Mouse (Mus musculus) neural tube, embryonic 15.5 days (tissue): ENCODE results near the gene Rad50. TPM values are rescaled to one million over a fixed set of nuclear protein-coding genes. Genes with fewer than 3 reads are reported as not detected.

Experiments used
- ATAC-seq: fragments of 200-750 bp; cut with Nextera tagmentation; 2 replicates; pipeline ENCODE4 v1.8.0; 2017; ENCODE audit warnings: mild to moderate bottlenecking, moderate TSS enrichment, moderate library complexity; ENCODE audit not compliant: low FRiP score
- H3K27ac ChIP-seq: fragments of 300-500 bp; sonication (generic); replicated peaks from 2 replicates; pipeline ENCODE4 v1.5.1; 2015; ENCODE audit warnings: mild to moderate bottlenecking, inconsistent platforms
- H3K27me3 ChIP-seq: fragments of 300-500 bp; sonication (generic); replicated peaks from 2 replicates; pipeline ENCODE4 v1.6.1; 2015; ENCODE audit warnings: inconsistent platforms
- H3K36me3 ChIP-seq: fragments of 300-500 bp; sonication (generic); 2 replicates; pipeline ENCODE4 v1.6.1; 2015; ENCODE audit warnings: inconsistent platforms
- H3K4me1 ChIP-seq: fragments of 300-500 bp; sonication (generic); 2 replicates; pipeline ENCODE4 v1.6.1; 2015; ENCODE audit warnings: inconsistent platforms
- H3K4me2 ChIP-seq: fragments of 300-500 bp; sonication (generic); 2 replicates; pipeline ENCODE4 v1.6.1; 2015; ENCODE audit warnings: inconsistent platforms, mild to moderate bottlenecking, moderate library complexity
- H3K4me3 ChIP-seq: fragments of 300-500 bp; sonication (generic); replicated peaks from 2 replicates; pipeline ENCODE4 v1.5.1; 2015; ENCODE audit warnings: mild to moderate bottlenecking, inconsistent platforms
- H3K9ac ChIP-seq: fragments of 300-500 bp; sonication (generic); replicated peaks from 2 replicates; pipeline ENCODE4 v1.6.1; 2015; ENCODE audit warnings: mild to moderate bottlenecking, inconsistent platforms
- H3K9me3 ChIP-seq: fragments of 300-500 bp; sonication (generic); replicated peaks from 2 replicates; pipeline ENCODE4 v1.6.1; 2016; ENCODE audit warnings: inconsistent platforms
- WGBS: fragments of 180-500 bp; shearing (Covaris S2); methylation state at CpG from one replicate; pipeline ENCODE4 v1.1.7; 2015; ENCODE audit warnings: mixed read lengths; 5-methylcytosine and 5-hydroxymethylcytosine counted together
- polyA plus RNA-seq: library from polyadenylated mRNA; unstranded; fragments of >200 nt; fragmentation: Nextera tagmentation; extraction: Ambion mirVana; gene quantifications from 2 replicates; pipeline ENCODE4 v1.2.1, GENCODE M21; 2015

The Rad50 gene
- polyA plus RNA-seq, 1 experiment from 2014 or later, result 12.1 TPM

- Histone ChIP-seq H3K9me3 (no peaks in the 10 kb centered on the region), H3K4me1 (no peaks in the 10 kb centered on the region), H3K36me3 (peaks cover 37% of the 10 kb centered on the region), H3K9ac (no peak overlapping the region), H3K27me3 (no peaks in the 10 kb centered on the region), H3K4me2 (no peak overlapping the region), H3K27ac (no peak overlapping the region), H3K4me3 (no peak overlapping the region)
- no peak for ATAC-seq
- 96% methylated on average over 4 of the region's 4 CpGs for WGBS
These were observed 55.7 kb downstream of the Rad50 start for GRCm38 (mm10) chr11:53651441-53651840.

GRCm38 (mm10) chr11:53644017-53644416 is 63.1 kb downstream of the Rad50 start:
- H3K4me2 ChIP-seq, result no peak overlapping the region

GRCm38 (mm10) chr11:53642744-53643279 is 64.3 kb downstream of the Rad50 start:
- H3K9me3 ChIP-seq, result no peaks in the 10 kb centered on the region
- H3K27ac ChIP-seq, result no peak overlapping the region
- H3K4me1 ChIP-seq, result no peaks in the 10 kb centered on the region
- H3K4me2 ChIP-seq, result no peak overlapping the region
- H3K9ac ChIP-seq, result no peak overlapping the region
- no peak overlapping the region for H3K4me3 ChIP-seq
- peaks cover 1% of the 10 kb centered on the region for H3K27me3 ChIP-seq
- WGBS, result 83% methylated on average over 12 of the region's 12 CpGs
- no peaks in the 10 kb centered on the region for H3K36me3 ChIP-seq
- no peak for ATAC-seq

More at GRCm38 (mm10) chr11:53644017-53644416, 63.1 kb downstream of the Rad50 start:
- no peak overlapping the region for H3K9ac ChIP-seq
- H3K9me3 ChIP-seq, result no peaks in the 10 kb centered on the region
- no peak overlapping the region for H3K4me3 ChIP-seq
- H3K4me1 ChIP-seq, result no peaks in the 10 kb centered on the region
- H3K27me3 ChIP-seq, result no peaks in the 10 kb centered on the region
- WGBS, result 75% methylated on average over 5 of the region's 5 CpGs
- H3K27ac ChIP-seq, result no peak overlapping the region
- ATAC-seq, result no peak
- no peaks in the 10 kb centered on the region for H3K36me3 ChIP-seq

- no peak overlapping the region for H3K4me2 ChIP-seq
- 80% methylated on average over 10 of the region's 10 CpGs for WGBS
- H3K9ac ChIP-seq, result no peak overlapping the region
- no peak overlapping the region for H3K27ac ChIP-seq
- H3K36me3 ChIP-seq, result no peaks in the 10 kb centered on the region
- H3K27me3 ChIP-seq, result peaks cover 25% of the 10 kb centered on the region
- H3K4me1 ChIP-seq, result peaks cover 16% of the 10 kb centered on the region
- H3K9me3 ChIP-seq, result no peaks in the 10 kb centered on the region
- no peak for ATAC-seq
- H3K4me3 ChIP-seq, result no peak overlapping the region
These were observed 69.3 kb downstream of the Rad50 start for GRCm38 (mm10) chr11:53637803-53638260.

GRCm38 (mm10) chr11:53637046-53637802 is 69.9 kb downstream of the Rad50 start:
- WGBS, result 21% methylated on average over 21 of the region's 21 CpGs

GRCm38 (mm10) chr11:53636183-53636646 is 70.9 kb downstream of the Rad50 start:
- WGBS, result 2% methylated on average over 30 of the region's 40 CpGs
- Histone ChIP-seq H3K4me3 (peak overlapping the region; percentile 37), H3K9ac (peak overlapping the region; percentile 37; the same call in 1 of the 2 replicates), H3K27me3 (peaks cover 25% of the 10 kb centered on the region), H3K4me2 (peak overlapping the region; percentile 81), H3K27ac (no peak overlapping the region), H3K4me1 (peaks cover 16% of the 10 kb centered on the region), H3K36me3 (no peaks in the 10 kb centered on the region), H3K9me3 (no peaks in the 10 kb centered on the region)
- ATAC-seq, result no peak

More at GRCm38 (mm10) chr11:53637046-53637802, 69.9 kb downstream of the Rad50 start:
- Histone ChIP-seq H3K4me2 (peak overlapping the region; percentile 7; the same call in 1 of the 2 replicates), H3K27ac (no peak overlapping the region), H3K4me3 (no peak overlapping the region), H3K36me3 (no peaks in the 10 kb centered on the region), H3K9me3 (no peaks in the 10 kb centered on the region), H3K27me3 (peaks cover 25% of the 10 kb centered on the region), H3K4me1 (peaks cover 16% of the 10 kb centered on the region), H3K9ac (no peak overlapping the region)
- no peak for ATAC-seq

GRCm38 (mm10) chr11:53635590-53636182 is 71.4 kb downstream of the Rad50 start:
- H3K4me1 ChIP-seq, result peaks cover 16% of the 10 kb centered on the region
- H3K27ac ChIP-seq, result no peak overlapping the region
- peak overlapping the region; percentile 37; the same call in 1 of the 2 replicates for H3K9ac ChIP-seq
- 42% methylated on average over 9 of the region's 9 CpGs for WGBS
- peak overlapping the region; percentile 81 for H3K4me2 ChIP-seq
- ATAC-seq, result no peak
- H3K9me3 ChIP-seq, result no peaks in the 10 kb centered on the region
- peak overlapping the region; percentile 37 for H3K4me3 ChIP-seq
- H3K27me3 ChIP-seq, result peaks cover 25% of the 10 kb centered on the region
- no peaks in the 10 kb centered on the region for H3K36me3 ChIP-seq

GRCm38 (mm10) chr11:53634556-53634955 is 72.6 kb downstream of the Rad50 start, which contains the start of gene Il13:
Gene Il13, minus strand, starts transcription at chr11:53634702.
- Histone ChIP-seq H3K4me2 (no peak within 1 kb of the TSS), H3K27me3 (peaks cover 25% of the 10 kb centered on the region), H3K36me3 (no peaks in the 10 kb centered on the region), H3K4me1 (peaks cover 16% of the 10 kb centered on the region), H3K9ac (no peak within 1 kb of the TSS), H3K9me3 (no peaks in the 10 kb centered on the region), H3K27ac (no peak within 1 kb of the TSS), H3K4me3 (no peak within 1 kb of the TSS)
- ATAC-seq, result no peak
- WGBS, result 93% methylated on average over 8 of the region's 8 CpGs

GRCm38 (mm10) chr11:53633644-53634043 is 73.5 kb downstream of the Rad50 start:
- 94% methylated on average over 7 of the region's 7 CpGs for WGBS
- Histone ChIP-seq H3K9me3 (no peaks in the 10 kb centered on the region), H3K4me3 (no peak overlapping the region), H3K36me3 (no peaks in the 10 kb centered on the region), H3K9ac (no peak overlapping the region), H3K4me2 (no peak overlapping the region), H3K27ac (no peak overlapping the region), H3K4me1 (peaks cover 16% of the 10 kb centered on the region), H3K27me3 (peaks cover 25% of the 10 kb centered on the region)
- no peak for ATAC-seq

- no peak overlapping the region for H3K27ac ChIP-seq
- WGBS, result 75% methylated on average over 14 of the region's 14 CpGs
- H3K4me1 ChIP-seq, result peaks cover 12% of the 10 kb centered on the region
- peaks cover 18% of the 10 kb centered on the region for H3K27me3 ChIP-seq
- no peaks in the 10 kb centered on the region for H3K36me3 ChIP-seq
- H3K9ac ChIP-seq, result no peak overlapping the region
- H3K4me2 ChIP-seq, result no peak overlapping the region
- no peak overlapping the region for H3K4me3 ChIP-seq
- no peaks in the 10 kb centered on the region for H3K9me3 ChIP-seq
- no peak for ATAC-seq
These were observed 74.9 kb downstream of the Rad50 start for GRCm38 (mm10) chr11:53632122-53632733.

- WGBS, result 10% methylated on average over 1 of the region's 1 CpGs
- no peak for ATAC-seq
- no peaks in the 10 kb centered on the region for H3K4me1 ChIP-seq
These were observed 79.3 kb downstream of the Rad50 start for GRCm38 (mm10) chr11:53627859-53628258.

More at GRCm38 (mm10) chr11:53627859-53628258, 79.3 kb downstream of the Rad50 start:
- H3K4me3 ChIP-seq, result no peak overlapping the region
- no peak overlapping the region for H3K27ac ChIP-seq
- H3K27me3 ChIP-seq, result no peaks in the 10 kb centered on the region
- no peaks in the 10 kb centered on the region for H3K36me3 ChIP-seq
- H3K9me3 ChIP-seq, result no peaks in the 10 kb centered on the region
- no peak overlapping the region for H3K4me2 ChIP-seq
- no peak overlapping the region for H3K9ac ChIP-seq
